Mouse (Mus musculus): ENCODE data around the gene Rbm17.

DNA sequence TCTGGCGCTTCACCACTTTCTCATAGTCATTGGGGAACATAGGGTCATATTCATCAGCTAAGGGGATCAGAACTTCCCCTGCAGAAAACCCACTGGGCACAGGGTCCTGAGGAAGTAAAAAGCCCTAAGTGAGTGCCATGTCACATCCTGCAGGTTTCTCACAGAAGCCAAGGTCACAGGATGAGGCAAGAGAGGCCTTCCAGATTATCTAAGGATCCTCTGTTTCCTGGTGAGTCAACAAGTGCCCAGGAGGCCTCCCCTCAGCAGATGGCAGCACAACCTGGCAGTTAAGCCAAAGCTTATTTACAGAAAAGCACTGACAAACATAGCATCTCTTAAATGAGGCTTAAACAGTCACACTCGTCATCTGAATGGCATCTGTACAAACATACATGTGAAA is 7.3 kb downstream of the Rbm17 start:
- TF ChIP-seq CTCF (IDR thresholded peaks at IDR 0.05; ENCODE audit: low read depth, low read length): no peak
- TF ChIP-seq POLR2A (IDR thresholded peaks at IDR 0.05; ENCODE audit: borderline replicate concordance, low read depth, low read length): no peak
